Mouse (Mus musculus) layer of hippocampus, adult 9-10 months (tissue): ENCODE data around the gene Gm17304.

Source experiments
- DNase-seq: peaks from one replicate; pipeline ENCODE4 v3.0.0; 2022; ENCODE audit warnings: low spot score

The Gm17304 gene

DNA sequence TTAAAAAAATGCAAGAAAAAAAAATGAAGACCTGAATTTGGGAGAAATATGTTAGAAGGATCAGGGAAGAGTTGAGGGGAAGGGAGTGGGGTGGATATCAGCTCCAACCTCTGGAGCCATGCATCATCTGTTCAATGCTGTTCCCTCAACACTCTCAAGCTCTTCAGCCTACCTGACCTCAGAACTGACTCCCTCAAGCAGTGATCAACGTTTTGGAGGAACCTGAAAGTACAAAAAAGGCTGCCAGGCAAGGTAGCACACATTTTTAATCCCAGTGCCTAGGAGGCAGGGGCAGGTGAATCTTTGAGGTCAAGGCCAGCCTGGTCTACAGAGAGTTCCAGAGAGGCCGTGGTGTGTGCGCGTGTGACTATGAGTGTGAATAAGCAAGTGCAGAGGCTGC is at the start of gene Gm17304:
Gene Gm17304 (plus strand): TSS at position 301 of the 400 bp plus-strand sequence.
- DNase-seq, result no peak

DNA sequence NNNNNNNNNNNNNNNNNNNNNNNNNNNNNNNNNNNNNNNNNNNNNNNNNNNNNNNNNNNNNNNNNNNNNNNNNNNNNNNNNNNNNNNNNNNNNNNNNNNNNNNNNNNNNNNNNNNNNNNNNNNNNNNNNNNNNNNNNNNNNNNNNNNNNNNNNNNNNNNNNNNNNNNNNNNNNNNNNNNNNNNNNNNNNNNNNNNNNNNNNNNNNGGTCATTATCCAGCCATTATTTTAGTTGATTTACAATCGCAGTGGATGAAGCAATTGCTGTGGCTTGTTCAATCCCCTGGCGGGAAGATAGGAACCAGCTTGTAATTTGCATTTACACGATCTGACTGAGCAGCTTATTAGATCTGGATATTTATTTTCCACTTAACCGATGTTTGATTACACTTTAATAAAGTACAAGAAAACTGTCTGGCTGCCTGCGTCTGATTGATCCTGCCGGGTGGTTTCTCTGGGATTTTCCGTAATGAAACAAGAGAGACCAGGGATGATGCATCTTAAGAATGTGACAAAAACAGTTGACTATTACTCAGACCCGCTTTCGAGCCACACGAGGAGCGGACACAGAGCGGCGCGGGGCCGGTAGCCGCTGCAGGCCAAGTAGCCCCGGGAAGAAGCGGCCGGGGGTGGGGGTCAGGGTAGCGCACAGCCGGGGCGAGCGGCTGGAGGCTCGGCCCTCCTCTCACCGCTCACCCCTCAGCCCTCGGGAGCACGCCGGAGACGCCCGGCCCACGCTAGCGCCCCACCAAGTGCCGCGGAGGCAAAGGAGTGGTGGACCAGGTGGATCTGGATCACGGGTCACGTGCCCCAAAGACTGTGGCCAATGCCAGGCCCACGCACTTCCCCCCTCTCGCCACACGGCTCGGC is 48.0 kb upstream of the Gm17304 start:
- no peak for DNase-seq

DNA sequence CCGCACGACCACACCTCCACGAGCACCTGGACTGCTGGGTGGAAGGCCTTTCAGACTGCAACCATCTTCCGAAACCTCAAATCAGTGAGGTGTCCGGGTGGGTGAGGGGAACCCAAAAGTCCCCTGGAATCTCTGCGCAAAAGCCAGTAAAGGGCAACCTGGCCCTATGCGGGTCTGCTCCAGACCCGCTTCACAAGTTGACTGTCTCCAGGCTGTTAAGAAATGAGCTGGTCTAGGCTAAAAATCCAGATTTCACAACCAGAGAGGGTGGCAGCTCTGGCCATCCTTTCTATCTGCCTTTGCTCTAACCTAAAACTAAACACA is 47.4 kb upstream of the Gm17304 start:
- no peak for DNase-seq

DNA sequence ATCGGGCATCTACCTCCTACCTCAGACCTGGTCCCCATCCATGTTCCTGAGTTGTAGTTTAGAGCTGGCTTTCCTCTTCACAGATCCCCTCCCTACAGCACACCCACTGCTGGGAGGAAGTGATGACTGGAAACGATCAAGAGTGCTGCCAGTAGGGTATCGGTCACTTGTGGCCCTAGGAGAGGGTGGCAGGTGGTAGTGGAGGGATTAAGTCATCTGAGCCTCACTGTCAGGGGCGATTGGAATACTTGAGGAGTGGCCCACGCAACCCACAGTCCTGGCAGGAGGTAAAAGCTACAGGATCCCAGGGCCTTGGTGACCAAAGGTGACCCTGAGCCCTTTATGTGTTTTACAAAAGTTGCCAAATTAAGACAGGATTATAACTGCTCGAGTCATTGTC is 42.9 kb upstream of the Gm17304 start:
- no peak for DNase-seq

DNA sequence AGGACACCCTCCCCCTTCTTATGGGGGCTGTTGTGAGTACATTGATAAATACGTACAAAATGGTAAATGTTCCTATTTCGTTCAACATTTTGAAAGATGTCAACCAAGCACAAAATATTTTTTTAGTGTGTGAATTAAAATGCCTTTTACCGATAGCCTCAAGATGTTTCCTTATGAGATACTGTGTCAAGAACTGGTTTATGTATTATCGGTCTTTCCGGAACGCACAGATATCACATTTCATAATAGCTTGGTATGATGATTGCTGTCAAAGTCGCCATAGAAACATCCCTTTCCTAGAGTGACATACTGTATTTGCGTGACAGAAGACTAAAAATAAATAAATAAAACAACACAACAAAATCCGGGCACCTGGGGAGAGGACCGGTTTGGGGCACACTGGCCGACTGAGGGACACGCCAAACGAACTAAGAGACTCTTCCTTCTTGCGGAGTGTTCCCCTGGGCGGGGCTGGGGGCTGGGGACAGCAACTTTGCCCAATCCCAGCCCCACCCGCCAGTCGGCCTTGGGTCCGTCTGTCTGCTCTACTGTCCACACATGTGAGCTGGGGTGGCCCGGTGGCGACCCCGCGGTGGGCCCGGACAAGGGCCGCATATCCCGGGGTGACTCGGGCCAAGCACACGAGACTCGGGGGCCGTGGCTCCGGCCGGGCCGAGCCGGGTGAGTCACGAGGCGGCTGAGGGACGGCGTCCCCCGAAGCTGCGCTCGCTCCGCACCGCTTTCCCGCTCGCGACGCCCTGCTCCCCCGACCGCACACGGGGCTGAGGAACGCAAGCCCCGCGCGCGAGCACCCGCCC is 34.9 kb upstream of the Gm17304 start:
- no peak for DNase-seq

DNA sequence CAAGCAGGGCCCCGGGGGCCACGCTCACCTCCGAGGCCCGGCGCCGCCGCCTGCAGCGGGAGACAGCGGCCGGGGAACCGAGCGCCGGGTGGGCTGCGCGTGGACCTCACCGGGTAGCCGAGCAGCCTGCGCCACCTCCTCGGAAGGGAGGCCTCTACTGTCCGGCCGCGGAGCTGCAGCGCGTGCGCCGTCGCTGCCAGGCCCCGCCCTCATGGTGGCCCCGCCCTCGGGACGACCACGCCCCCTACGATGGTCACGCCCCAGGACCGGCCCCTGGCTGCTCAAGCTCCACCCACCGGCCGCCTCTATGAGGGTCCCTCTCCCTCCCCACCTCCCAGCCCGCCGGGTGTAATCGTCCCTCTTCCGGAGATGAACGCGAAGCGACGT is 34.3 kb upstream of the Gm17304 start:
- peak; percentile 44 for DNase-seq

DNA sequence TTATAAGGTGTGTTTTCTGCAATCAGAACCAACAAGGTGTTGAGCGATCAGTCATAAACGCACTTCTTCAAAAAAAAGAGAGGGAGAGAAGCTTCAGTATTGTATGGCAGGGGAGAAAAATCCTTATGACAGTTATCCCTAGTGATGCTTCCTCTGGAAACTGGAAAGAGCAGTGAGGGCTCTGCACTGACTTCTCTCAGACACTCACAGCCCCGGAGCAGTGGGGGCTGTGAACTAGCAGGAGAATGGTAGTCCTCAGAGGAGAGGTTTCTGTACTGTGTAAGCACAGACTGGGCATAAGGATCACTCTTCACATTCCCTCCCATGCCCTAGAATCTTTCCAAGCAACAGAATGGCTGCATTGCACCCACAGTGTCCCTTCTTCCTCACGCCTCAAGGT is 33.8 kb upstream of the Gm17304 start:
- DNase-seq, result no peak

DNA sequence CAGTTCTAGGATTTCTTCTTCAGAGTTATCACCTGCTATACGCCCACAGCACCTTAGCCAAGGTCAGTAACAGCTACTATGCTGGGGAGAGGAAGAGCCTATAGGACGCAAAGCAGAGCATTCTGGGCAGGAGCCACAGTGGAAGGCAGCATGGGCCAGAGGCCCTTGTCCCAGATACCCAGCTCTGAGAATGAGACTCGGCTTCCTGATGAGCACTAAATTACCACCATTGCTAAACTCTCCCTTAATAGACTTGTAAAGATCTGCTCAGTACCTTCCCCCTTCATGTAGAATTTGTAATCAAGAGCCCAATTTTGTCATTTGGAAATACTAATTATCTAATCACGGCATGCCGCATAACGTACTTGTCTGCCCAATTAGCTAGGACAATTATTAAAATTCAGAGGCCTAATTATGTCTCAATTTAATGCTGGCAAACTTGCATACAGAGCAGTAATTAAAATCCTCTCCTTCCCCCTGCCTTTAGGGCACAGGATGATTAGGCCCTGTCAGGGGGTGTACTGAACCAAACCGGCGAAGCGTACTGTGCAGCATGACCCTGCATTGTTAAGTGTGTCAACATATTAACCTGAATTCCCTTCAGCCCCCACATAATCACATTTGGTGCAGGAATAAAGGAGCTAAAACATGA is 31.5 kb upstream of the Gm17304 start:
- DNase-seq, result no peak

DNA sequence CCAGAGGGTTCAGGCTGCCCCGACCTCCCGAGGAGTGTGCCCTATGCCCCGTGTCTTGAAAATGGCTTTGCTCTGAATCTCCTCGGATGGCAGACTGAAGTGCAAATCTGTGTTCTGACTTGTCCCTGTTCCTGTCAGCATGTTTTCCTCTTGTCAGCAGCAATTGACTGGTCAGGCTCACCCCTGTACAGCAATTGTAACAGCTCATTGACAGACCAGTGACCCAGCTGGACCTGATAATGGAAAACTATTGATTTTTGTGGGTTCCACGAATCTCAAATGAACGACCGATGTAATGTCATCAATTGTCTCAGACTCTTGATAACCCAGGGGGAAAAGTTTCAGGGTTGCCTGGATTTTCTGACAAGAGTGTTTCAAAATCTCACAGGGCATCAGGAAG is 28.0 kb upstream of the Gm17304 start:
- no peak for DNase-seq

DNA sequence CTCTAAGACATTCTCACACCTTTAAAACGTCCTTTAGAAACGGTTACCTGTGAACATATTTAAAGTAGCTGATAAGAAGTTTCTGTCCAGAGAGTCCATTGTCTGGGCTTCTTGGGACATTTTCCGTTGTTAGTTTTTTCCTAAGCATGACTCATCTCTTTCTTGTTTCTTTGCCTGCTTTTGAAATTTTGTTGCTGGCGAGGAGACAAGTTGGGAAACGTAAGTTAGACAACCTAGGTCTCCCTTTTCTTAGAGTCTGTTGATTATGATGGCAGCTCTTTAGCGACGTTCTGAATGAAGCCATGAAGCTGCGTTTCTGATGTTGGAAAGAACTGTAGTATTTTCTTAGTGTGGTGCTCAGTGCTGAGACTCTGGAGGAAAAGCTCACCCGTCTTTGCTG is 19.9 kb upstream of the Gm17304 start:
- no peak for DNase-seq

DNA sequence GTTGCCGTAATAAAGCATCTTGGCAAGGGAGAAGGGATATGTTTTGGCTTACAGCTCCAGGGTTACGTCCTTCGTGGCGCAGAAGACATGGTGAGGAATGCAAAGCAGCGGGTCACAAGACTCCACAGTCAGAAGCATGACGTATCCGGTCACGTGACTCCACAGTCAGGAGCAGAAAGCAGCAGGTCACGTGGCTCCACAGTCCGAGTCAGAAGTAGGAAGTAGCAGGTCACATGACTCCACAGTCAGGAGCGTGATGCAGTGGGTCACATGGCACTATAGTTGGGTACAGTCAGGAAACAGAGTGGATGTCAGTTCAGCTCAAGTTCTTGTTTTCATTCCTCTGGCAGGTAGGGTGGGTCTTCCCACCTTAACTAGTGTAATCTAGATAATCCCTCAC is 19.2 kb upstream of the Gm17304 start:
- no peak for DNase-seq

DNA sequence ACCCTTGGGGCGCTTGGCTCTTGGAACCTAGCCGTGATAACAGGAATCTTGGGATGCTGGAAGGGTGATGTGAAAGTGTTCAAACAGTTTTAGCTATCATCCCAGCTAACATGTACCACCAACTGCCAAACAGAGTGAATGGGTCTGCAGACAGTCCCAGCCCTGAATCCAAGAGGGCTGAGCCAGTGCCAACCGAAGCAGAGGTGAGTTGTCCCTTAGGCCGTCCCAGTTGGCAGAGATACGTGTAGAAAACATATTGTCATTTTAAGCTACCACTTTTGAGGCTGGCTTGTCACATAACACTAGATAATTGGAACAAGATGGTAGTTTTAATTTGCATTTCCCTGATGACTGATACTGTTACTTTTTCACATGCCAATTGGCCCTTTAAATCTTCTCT is 18.2 kb upstream of the Gm17304 start:
- DNase-seq, result no peak

DNA sequence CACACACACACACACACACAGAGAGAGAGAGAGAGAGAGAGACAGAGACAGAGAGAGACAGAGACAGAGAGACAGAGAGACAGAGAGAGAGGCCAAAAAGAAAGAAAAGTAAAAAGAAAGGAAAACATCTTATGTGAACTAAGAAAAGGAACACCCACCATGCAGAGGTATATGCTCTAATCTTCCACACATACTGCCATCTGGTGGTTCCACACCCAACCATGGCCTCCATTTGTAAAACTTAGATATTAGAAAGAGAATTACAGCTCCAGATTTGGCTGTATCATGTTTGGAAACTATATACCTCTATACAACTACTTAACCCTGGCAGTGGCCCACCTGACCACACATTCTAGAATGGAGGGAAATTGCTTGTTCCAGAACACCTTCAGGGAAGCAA is 14.5 kb upstream of the Gm17304 start:
- no peak for DNase-seq

DNA sequence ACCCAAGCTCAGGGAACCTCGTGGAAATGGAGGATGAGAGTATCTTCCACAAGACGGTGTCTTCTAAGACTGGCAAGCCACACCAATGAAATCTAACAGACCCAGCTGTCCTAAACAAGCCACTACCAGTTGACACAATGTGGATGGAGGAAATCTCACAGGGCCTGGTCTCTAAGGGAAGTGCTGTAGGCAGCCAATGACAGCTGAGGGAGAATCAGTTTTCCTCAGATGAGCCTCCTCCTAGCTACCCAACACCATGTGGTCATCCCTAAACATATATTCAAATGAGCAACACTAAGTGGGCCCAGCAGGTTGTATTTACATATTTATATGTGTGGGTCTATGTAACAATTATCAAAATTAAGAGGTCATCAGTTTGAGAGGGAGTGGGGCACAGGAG is 11.4 kb upstream of the Gm17304 start:
- no peak for DNase-seq

DNA sequence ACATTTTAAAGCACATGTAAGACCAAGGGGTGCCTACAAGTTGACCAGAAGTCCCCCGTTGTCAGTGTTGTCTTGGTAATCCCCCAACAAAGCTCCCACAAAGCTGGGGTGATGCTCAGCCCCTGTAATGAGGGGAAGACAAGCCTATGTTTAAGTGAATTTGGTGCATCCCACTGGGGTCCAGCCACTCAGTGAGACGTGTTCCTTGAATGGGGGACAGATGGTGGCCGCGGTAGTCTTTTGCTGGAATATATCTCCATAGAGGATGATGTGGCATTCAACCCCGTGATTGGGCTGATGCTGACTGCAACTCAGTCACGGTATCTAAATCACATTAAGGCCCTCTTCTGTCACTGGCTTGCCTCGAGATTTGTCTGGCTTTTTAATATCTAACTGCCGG is 9.4 kb upstream of the Gm17304 start:
- DNase-seq, result no peak

DNA sequence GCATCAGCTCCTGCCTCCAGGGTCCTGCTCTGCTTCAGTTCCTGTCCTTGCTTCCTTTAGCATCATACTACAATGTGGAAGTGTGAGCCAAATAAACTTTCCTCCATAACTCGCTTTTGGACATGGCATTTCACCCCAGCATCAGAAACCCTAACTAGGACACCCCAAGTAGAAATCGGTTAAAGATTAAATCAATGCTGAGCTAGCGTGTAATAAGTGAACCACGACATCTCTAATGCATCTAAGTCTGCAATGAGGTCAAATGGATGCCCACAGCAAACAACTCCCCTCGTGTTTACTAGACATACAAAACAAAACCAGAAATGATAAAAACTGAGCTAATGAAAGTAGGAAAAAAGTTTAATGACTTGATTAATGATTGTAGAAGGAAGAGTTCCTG is 4.5 kb upstream of the Gm17304 start:
- DNase-seq, result no peak

DNA sequence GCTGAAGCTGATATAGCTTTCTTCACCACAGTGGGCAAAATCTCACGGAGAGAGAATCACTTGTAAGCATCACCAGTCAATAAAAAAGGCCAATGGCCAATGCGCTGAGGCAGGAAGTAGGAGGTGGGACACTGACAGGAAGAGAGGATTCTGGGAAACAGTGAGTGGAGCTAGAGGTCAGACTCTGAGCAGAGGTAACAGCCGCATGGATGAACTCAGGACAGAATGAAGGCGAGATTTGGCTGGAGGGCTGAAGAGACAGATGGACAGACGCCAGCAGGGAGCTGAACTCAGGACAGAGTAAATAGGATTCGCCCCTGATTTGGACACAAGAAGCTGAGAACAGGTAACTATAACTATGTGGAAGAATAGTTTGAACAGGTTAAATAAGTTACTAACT is 3.8 kb upstream of the Gm17304 start:
- DNase-seq, result no peak

DNA sequence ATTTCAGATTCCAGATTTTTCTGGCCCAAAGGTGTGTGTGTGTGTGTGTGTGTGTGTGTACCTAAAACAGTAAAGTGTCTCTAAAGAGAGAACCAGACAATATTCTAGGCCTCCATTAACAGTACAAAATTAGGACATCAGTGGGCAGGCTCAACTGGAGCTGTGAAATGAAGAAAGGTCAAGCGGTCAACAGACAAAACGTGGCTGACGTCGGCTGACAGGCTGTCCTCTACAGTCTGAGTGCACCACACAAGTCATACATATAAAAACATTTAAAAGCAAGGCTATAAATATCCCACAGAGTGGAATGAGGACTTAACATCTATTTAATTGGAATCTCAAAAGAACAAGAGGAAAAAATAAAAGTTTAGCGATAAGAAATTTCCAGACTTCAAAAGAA is 1.8 kb upstream of the Gm17304 start:
- DNase-seq, result no peak

DNA sequence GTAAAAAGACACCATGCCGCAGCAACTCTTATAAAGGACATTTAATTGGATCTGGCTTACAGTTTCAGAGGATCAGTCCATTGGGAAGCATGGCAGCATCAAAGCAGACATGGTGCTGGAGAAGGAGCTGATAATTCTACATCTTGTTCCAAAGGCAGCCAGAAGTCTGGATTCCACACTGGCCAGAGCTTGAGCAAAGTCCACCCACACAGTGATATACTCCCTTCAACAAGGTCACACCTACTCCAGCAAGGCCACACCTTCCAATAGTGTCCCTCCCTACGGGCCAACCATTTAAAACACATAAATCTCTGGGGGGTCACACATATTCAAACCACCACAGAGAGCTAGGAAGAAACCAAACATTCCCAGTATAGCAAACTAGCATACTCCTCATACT is 3.3 kb downstream of the Gm17304 start:
- no peak for DNase-seq

DNA sequence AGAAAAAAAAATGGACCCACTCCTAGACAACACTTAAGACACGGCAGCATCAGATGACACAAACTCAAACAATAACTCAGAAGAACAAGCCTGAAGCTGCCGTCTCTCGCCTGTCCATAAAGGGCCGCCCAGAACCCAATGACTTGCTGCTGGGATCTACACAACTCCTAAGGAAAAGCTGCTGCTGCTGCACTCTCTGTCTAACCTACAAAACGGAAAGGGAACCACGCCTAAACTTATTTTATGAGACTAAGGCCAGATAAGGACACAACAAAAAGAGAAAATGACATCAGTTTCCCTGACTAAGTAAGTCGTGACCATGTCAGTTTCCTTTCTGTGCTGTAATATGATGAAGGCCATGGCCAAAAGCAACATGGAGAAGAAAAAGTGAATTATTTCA is 5.7 kb downstream of the Gm17304 start:
- DNase-seq, result no peak

DNA sequence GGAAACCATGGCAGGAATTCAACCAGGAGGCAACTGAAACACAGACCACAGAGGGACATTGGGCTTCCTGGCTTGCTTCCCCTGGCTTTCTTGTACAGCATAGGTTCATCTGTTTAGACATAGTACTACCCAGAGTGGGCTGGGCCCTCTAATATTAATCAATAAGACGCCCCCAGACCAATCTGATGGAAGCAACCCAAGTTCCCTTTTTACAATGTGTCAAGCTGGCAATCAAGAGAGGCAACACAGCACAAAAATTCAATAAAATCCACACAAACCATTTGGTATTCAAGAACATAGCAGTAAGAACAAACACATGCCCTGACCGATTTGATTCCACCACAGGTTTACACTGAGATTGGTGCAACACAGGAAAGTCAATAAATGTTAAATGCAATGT is 6.1 kb downstream of the Gm17304 start:
- no peak for DNase-seq

DNA sequence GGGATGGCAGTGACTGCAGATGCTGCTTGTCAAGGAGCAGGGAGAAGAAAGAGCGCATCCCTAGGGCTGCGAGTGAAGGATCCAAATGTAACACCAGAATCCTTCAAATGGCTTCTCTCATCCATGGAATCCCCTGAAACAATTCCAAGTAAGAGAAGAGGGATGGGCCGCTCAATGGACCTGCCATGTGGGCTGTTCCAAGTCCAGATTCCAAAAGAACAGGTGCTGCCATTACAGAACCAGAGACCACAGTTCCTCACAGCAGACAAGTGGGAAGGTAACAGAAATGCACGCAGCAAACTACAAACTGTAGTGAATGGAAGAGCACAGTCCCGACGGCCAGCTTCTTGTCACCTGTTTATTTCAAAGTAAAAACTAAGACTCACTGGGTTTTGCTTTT is 11.5 kb downstream of the Gm17304 start:
- no peak for DNase-seq

DNA sequence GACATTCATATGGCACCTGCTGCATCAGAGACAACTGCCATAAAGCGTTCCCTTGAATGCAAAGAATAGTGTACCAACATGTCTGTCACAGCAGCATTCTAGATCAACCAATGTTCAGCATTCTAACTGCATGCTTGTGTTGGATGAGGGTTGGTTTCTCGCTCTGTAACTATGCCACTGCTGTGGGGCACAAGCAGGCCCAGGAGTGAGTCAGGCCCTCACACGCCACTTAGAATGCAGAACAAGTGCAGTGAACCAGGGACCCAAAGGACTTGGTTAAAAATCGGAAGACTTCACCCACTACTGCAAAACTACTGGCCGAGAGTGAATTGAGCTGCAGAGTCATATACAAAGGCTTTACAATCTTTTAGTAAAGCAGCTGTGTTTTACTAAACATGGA is 13.3 kb downstream of the Gm17304 start:
- DNase-seq, result no peak
